Mouse (Mus musculus): ENCODE data around the gene Pkd2l1.
A peak's percentile ranks its signal among the peaks of the same experiment; 100 is the strongest.
"Not testable (repeated sequence)": the region's sequence is repeated elsewhere in the genome, so short reads cannot be mapped to it uniquely, and the experiment has no call there.

Gene Pkd2l1

DNA sequence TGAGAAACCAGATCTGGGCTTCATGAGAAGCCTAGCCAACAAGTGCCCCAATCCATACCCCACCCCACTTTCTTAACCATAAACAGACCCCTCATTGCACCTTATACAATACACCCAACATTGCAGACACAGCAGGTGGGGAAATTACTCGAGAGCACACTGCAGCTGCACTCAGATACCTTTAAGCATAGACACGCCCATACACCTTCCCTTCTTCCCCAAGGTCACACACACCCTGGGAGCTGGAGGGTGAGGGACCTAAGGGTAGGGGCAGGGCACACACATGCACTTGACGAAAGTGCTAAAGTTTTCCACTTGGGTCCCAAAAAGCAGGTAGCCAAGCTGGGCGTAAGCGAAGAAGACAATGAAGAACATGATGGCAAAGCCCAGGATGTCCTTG is 38.5 kb downstream of the Pkd2l1 start:
- DNase-seq: no peak

DNA sequence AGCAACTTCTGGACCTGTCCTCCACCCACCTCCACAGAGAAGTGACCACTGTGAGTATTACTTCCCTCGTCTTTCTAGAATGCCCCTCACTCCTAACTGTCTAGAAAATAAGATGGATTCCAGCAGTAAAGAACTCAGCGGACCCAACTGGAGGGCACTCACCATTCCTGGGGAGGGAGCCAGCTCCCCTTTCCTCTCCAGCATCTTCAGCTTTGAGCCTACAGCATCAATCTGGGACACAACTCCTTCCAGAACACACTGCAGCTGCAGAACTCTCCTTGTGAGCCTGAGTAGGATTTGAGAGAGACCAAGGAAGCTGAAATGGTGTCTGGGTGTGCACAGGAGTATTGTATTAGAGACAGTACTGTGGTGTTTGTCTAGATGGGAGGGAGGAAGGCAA is 43.3 kb downstream of the Pkd2l1 start:
- DNase-seq: no peak

DNA sequence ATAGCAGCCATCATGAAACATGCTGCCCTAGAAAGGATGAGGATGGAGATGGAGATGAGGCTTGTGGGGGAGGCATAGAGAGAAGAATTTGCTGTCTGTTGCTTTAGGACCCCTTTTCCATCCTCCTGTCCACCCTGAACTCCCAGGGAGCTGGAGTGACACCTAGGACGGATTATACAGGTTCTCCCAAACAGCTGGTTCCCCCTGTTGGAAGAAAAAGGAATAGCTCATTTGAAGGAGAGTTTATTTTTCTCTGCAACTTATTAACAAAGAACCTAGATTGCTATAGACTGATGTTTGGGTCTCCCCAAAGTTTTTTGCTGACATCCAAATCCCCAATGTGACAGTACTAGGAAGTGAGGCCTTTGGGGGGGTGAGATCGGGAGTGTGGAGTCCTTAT is 43.9 kb downstream of the Pkd2l1 start:
- DNase-seq: no peak

DNA sequence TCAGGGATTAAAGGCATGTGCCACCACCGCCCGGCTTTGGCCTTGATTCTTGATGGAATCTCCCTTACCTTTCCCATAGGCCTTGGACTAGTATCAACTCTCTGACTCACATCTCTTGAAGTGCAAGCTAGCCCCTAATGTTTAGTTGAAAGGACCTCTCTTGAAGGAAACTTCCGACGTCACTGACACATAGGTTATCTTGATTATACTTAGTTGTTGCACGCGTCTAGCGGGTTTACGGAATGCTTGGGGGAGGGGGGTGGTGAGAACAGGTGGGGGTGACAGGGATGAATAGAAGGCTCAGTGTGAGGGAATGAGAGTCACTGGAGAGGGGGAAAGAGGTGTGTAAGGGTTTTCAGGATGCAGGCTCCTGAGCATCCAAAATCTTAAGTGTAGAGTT is 45.3 kb downstream of the Pkd2l1 start:
- peak in 1 of 2 experiments; percentile 8 for DNase-seq

DNA sequence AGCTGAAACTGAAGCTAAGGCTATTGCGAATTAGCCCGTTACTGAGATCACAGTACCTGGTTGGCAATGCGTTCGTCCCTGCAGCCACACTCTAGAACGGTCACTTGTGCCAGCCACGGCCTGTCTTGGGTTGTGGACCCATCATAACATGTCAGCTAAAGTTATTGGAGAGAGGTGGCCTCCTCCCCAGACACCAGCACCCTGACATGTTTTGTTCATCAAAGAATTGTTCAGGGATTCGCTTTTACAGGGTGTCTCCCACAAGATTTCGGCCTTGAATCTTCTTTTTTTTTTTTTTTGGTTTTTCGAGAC is 45.7 kb downstream of the Pkd2l1 start:
- DNase-seq: no peak

DNA sequence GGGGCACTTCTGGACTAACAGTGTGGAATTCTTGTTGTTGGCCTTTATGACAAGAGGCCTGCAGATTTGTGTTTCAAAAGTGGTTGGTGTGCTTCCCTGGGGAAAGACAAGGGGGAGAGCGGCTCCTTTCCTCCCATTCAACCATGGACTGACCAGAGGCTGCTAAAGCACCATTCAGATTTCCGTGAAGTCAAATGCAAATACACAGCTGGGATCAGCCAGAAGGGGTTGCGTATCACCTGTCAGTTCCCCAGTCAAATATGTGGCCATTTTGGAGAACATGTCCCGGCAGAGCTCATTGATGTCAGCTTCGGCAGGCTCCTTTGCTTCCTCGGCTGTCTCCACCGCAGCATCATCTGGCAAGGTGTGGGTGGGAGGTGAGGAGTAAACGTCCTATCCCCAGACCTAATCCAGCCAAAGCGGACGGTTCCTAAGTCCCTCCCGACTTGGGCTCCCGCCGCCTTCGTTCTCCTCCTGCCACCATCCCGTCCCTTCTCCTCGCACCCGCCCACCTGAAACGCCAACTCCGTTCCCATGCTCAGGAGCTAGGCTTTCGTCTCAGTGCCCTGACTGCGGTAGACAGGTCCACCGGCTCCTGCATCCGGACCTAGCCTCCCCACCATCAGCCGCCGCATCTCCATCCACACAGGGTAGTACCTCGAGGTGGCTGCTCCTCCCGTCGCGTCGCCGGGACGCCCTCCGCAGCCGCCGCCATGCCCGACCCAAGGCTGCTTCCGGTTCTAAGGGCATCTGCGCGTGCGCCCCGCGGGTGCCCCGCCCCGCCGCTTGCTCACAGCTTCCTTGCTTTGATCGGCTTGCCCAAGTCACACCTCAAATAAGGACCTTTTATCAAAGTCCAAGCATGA is 46.3 kb downstream of the Pkd2l1 start, which contains the start of gene Bloc1s2:
Gene Bloc1s2 (minus strand): TSS at position 745 of the 866 bp plus-strand sequence.
- DNase-seq: peak; percentile 90 to 93

DNA sequence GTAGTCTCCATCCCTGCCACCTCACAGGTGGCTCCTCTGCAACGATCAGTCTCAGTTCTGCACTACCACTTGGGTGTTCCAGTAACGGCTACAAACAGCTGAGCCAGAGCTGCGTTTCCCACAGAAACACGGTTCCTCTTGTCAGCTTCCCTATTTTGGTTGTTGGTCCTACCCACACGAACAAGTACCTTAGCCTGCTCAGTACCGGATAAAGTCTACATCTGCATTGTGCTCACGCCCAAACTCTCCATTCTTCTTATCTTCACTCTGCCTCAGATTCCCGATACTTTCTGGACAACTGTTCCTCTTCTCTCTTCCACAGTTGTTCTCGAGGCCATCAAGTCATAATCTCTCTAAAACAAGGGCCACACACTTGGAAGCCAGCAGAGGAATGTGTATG is 47.9 kb downstream of the Pkd2l1 start:
- no peak for DNase-seq

DNA sequence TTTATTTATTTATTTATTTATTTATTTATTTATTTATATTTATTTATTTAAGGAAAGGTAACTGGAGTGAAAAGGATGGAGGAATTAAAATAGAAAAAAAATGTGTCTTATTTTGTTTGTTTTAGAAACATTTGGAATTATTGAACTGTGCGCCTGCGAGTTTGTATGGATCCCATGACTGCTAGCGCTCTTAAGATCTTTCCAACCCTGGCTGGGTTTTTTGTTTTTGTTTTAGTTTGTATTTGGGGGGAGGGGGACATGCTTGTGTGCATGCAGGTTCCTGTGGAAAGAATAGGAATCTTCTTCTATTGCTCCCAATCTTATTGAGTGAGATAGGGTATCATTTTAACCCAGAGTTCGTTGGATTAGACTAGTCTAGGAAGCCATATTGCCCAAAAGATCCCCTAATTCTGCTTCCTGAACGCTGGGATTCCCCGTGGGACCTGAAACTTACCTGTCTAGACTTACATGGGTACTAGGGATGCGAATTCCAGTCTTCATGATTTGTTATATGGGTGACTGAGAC is 56.2 kb downstream of the Pkd2l1 start:
- DNase-seq: peak; percentile 33 to 41

DNA sequence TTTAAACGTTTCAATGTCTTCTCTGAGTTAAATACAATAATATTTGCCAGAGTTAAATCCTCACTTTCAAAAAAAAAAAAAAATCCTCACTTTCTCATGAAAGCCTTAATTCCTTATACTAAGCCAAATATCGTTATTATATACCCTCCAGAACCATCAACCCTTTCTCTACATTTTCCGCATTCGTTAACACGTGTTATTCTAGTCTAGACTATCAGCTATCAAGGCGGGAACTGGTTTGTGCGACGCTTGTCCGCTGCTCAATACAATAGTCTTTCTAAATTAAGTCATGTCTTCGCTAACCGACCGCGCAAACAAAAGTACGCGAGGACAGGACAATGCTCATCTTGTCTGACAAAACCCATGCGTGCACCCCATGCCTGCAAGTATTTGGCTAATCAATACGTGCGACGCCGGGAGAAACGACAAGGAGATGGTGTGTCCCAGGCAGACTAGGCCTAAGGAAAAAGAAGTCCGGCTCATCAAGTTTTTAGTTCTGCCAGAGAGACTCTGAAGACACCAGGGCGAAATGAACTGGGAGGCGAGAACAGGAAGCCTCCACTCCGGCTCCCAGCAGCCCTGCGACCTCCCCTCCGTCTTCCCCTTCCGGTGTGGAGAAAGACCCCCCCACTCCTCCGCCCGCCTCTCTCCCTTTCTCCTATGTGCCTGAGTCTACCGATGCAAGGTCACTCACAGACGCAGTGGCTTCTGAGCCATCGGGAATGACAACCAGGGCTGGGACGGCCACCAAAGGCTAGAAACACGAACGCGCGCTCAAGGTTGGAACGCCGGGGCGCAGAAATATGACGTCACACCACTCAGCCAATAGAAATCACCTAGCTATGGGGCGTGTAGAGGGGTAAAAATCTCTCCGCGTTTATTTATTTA is 56.9 kb downstream of the Pkd2l1 start, which contains the start of gene Cwf19l1:
Gene Cwf19l1 (minus strand): TSS at position 805 of the 888 bp plus-strand sequence.
- DNase-seq: peak; percentile 93 to 95

DNA sequence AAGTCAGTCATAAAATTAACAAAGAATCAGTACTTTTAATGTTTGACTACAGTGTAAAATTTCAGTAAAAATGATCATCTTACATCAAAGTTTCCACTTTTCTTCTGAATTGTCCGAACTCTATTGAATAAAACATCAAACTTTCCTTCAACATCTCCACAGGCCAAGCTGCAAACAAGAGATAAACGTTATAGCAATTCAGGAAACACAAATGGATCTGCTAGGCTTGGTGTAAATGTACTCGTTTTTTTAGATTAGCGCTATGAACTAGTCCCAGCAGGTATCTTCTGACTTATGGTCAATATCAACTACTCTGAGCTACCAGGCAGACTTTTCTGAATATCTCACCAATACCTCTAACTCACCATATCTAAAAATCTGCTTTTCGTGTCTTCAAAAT is 59.3 kb downstream of the Pkd2l1 start:
- no peak for DNase-seq

DNA sequence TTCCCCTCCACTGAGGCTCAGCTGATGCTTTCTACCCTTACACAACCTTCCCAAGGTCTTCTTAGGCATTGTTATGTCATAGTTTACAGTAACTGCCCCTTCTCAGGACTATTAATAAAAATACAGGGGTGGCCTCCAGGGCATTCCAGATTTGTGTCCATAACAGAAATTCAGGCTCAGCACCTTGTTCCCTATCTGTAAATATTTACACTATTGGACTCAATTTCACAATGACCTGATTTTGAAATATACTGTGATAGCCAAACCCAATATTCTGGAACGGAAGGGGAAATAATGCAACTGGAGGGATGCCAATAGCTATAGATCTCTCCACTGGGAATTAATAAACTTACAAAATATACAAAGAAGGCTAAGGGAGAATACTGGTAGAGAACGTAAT is 63.7 kb downstream of the Pkd2l1 start:
- no peak for DNase-seq

DNA sequence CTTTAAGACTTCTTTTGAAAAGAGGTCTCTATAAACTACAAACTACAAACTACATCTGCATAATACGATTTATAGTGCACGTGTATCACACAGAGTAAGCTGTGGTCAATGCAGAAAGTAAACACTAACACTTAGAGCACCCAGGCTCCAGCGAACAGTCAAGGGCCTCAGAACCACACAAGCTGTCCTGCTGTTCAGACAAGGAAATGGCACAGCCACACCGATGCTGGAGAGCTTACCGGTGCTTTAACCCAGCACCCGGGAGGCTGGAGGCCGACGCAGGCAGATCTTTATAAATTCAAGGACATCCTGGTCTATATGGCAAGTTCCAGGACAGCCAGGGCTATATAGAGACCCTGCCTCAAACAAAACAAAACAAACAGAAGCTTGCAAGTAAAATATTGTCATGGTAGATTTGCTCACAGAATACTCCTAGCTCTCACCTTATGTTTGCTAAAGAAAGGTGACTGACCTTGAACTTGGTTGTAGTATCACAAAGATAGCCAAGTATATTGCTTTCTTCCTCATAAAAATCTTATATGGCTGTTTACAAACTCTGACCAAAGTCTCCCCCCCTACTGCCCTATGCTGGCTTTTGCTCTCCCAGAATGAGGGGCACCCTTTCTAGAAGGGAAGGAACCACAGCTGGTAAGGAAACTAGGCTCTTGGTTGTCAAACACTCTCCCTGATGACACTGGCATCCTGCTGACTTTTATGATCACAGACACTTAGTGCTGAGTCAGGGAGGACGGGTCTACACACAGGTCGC is 64.3 kb downstream of the Pkd2l1 start:
- DNase-seq: no peak

DNA sequence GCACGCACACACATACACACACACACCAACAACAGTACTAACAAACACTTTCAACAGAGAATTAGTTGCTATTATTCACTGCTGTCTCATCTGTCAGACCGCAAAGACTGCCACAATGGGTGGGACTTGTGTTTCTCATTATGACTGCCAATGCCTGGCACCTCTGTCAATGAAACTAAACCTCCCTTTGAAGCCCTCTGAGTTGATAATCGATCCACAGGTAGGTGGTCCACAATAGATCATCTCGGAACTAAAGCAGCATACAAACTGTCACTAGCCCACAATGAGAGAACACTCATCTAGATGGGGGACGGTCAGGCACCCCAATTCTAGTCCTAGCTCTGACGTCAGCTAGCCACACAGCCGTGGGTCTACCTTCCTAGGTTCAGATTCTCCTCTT is 71.1 kb downstream of the Pkd2l1 start:
- no peak for DNase-seq

DNA sequence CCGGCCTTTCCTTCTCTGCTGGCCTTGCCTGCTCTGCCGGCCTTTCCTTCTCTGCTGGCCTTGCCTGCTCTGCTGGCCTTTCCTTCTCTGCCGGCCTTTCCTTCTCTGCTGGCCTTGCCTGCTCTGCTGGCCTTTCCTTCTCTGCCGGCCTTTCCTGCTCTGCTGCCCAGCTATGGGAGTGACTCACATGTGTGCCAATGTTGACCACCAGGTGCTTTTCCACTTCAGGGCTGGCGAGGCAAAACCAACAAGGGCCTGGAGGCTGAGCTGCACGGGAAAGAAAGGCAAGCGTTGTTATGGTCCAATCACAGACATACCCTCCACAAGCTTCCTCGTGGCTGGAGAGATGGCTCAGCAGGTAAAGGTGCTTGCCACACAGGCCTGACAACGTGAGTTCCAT is 71.6 kb downstream of the Pkd2l1 start:
- DNase-seq: not testable (repeated sequence)

DNA sequence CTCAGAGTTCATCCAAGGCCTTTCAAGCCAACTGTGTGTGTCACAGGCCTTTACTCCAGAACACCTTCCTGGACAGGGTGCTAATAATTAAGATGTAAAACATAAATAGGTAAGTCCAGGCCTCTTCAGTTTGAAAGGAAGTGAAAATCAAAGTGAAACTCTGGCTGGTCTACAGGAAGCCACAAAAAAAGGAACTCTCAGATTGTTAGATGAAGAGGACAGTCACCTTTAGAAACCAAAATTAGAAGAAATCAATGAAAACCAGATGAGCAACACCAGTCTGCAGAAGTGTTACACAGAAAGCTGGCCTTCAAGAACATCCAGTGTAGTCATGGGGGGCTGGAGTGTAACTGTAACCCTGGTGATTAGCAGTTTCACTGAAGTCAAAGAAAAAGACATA is 74.4 kb downstream of the Pkd2l1 start:
- no peak for DNase-seq

DNA sequence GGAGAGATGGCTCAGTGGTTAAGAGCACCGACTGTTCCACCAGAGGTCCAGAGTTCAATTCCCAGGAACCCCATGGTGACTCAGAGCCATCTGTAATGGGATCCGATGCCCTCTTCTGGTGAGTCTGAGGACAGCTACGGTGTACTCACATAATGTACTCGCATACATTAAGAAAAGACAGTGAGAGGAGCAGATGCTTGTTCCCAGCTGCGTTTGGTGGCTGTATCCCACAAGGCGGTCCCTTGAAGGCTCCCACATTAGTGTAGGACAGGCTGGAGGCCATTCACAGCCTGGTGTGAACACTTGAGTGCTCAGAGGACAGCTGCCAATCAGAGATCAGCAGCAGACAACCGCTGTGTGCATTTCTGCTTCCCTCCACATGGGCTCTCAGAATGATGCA is 80.5 kb downstream of the Pkd2l1 start:
- peak in 1 of 2 experiments; percentile 20 for DNase-seq

DNA sequence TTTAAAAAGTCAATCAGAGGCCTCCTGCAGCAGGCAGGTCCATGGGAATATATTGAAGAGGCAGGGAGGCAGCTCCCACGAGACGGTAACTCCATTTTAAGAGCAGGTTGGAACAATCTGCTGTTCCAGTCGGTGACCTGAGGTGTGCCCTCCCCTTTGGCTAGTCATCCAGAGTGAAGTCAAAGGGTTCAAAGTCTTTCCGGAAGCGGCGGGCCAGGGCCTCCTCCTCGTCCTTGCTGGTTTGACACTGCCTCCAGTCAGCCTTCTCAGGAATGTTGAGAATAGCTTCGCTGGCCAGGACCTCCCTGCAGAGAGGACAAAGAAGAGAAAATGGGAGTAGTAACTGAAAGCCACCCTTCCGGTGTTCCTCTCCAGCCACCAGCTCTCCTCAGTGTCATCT is 81.9 kb downstream of the Pkd2l1 start:
- DNase-seq: no peak

DNA sequence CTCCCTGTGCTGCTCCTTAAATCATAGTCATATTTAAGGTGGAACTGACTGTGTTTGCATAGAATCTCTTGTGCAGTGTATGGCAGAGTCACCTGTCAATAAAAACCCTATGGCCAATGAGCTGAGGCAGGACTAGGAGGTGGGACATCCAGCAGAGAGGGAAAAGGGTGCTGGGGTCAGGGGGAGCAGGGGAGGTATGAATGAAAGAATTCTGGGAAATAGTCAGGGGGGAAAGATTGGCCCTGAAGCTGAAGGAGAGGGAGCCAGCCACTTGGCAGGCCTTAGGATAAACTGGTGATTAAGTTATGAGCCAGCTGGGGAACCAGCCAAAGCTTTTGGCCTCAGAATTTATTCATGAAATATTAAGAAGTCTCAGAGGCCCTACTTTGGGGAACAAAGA is 83.2 kb downstream of the Pkd2l1 start:
- peak in 1 of 2 experiments; percentile 11 for DNase-seq

DNA sequence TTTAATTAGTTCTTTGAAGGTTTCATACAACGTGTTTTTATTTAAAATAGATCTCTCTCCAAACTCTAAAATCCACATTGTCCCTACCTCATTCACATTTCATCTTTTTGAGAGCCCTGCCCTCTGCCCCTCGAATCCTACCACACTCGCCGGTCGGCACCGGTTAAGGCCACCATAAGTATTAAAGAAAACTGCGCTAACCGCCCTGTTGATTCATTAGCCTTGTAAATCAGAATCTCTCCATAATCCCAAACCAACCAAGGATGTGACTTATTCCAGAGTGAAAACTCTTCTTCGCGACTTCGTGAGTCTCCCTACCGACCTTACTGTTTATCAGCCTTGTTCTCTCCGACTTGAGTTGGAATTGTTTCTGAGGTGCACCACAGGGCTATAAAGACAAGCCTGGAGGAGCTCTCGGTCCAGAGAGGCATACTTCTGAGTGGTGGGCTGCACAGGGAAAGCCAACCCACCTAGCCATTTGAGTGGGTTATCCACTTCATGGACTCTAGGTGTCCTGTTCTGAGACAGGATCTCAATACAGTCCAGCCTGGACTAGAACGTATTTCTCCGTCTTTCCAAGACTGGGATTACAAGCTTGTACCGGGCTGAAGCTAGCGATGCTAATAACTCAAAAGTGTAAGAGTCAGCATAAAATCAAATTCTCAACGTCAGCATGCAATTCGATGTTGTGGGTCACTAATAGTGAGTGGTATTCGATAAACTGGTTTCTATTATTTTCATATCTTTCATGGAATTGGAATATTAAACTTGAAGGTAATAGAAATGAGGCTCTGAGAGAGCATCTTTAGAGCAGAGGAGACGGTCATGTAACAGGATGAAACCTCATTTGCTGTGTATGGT is 84.4 kb downstream of the Pkd2l1 start:
- peak in 1 of 2 experiments; percentile 13 for DNase-seq

DNA sequence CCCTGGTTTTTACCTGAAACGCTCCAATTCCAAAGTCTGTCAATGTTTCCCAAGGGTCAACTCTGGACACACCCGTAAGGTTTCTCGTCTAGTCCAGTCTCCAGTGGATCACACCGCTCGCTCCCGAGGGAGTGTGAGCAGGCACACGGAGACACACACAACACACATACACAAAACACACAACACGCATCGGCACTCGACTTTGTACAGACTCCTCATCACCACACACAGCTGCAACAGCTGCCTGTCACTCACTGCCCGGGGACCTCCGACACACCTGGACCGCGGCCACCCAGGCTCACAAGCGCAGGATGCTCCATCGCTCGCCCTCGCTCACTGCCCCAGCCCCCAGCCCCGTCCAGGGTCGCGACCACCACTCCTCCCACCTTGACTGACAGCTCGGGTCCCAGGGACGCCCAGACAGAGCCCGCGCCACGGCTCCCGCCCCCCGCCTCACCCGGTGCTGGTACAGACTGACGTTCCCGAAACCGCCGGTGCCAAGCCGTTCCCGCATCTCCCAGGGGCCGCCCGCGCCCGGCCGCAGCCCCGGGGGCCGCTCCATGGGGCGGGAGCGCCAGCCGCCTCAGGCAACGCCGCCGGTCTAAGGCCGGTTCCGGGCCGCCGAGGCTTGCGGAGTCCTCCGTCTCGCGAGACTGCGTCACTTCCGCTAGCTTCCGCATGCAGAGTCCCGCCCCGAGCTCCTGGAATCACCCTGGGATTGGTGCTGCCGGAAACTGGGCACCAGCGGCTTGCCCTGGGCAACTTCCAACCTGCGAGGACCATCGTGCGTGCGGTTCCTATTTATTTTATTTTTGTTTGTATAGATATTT is 85.2 kb downstream of the Pkd2l1 start, which contains the start of gene Chuk:
Gene Chuk (minus strand): TSS at position 650 of the 830 bp plus-strand sequence.
- peak; percentile 96 to 98 for DNase-seq

DNA sequence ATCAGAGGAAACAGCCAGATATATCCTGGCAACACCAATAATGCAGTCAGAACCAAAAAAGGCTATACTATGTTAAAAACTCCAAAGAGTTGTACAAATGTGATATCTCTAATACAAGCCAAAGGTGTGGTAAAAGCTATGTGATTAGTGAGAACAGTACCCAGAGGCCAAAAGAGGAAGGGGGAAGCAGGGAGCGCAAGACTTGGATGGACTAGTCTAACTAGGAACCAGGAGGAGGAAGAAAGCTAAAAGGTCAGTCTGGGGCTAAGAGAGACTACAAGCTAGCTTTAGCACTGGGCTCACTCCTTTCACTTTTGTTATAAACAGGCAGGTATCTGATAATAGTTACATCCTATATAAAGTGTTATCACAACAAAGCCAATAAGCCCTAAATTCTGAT is 87.8 kb downstream of the Pkd2l1 start:
- no peak for DNase-seq
